Mouse (Mus musculus) olfactory bulb, adult 2 months (tissue): ENCODE results near the gene Iqca.

Experiments
- CTCF ChIP-seq: fragments of 200-500 bp; IDR thresholded peaks from 2 replicates; pipeline ENCODE4 v1.5.1; 2012; ENCODE audit warnings: low read depth, mild to moderate bottlenecking, low read length, moderate library complexity; ENCODE audit not compliant: insufficient read depth
- POLR2A ChIP-seq: fragments of 200-500 bp; IDR thresholded peaks from 2 replicates; pipeline ENCODE4 v1.6.1; 2012; ENCODE audit warnings: mild to moderate bottlenecking, low read depth, low read length, moderate library complexity; ENCODE audit not compliant: insufficient read depth

GRCm38 (mm10) chr1:90074779-90075178 is 78.4 kb downstream of the Iqca start:
- no peak for TF ChIP-seq CTCF
- no peak for TF ChIP-seq POLR2A
